Mouse (Mus musculus): ENCODE measurements around the gene Cox4i2. TPM values are rescaled to one million over a fixed set of nuclear protein-coding genes. Genes with fewer than 3 reads are reported as not detected.

Cox4i2 gene
- polyA plus RNA-seq, 1 experiment from 2014 or later, result 21.7 TPM

- Histone ChIP-seq H3K9ac (replicated peaks; ENCODE audit: low read depth, low read length) (no peak overlapping the region), H3K9me3 (ENCODE audit: control insufficient read depth, low read depth, low read length) (no peaks in the 10 kb centered on the region), H3K4me2 (replicated peaks; ENCODE audit: low read depth, low read length) (no peak overlapping the region), H3K36me3 (ENCODE audit: control insufficient read depth, insufficient read depth, low read length) (no peaks in the 10 kb centered on the region; the same call in 1 of the 2 replicates), H3K27me3 (ENCODE audit: control insufficient read depth, insufficient read depth, low read length) (no peaks in the 10 kb centered on the region), H3K4me3 (ENCODE audit: low read depth, low read length) (no peak overlapping the region), H3K27ac (ENCODE audit: low read length) (no peak overlapping the region), H3K4me1 (ENCODE audit: control insufficient read depth, insufficient read depth, low read length) (peaks cover 22% of the 10 kb centered on the region)
- ATAC-seq (ENCODE audit: insufficient number of reproducible peaks, insufficient read depth, low FRiP score, low read depth), result no peak
- WGBS, result 88% methylated on average over 5 of the region's 5 CpGs
These were observed 49.1 kb downstream of the Cox4i2 start for GRCm38 (mm10) chr2:152803081-152803480.

- ATAC-seq (ENCODE audit: insufficient number of reproducible peaks, insufficient read depth, low FRiP score, low read depth), result peak; percentile 85; the same call in 1 of the 2 replicates
- H3K9me3 ChIP-seq (ENCODE audit: control insufficient read depth, low read depth, low read length), result no peaks in the 10 kb centered on the region
- H3K9ac ChIP-seq (replicated peaks; ENCODE audit: low read depth, low read length), result no peak overlapping the region
- no peaks in the 10 kb centered on the region; the same call in none of the 2 replicates for H3K36me3 ChIP-seq (ENCODE audit: control insufficient read depth, insufficient read depth, low read length)
- 11% methylated on average over 6 of the region's 6 CpGs for WGBS
- no peak overlapping the region; the same call in 1 of the 2 replicates for H3K4me2 ChIP-seq (replicated peaks; ENCODE audit: low read depth, low read length)
- no peaks in the 10 kb centered on the region for H3K27me3 ChIP-seq (ENCODE audit: control insufficient read depth, insufficient read depth, low read length)
- H3K27ac ChIP-seq (ENCODE audit: low read length), result peak overlapping the region; percentile 17; the same call in 1 of the 2 replicates
- peaks cover 22% of the 10 kb centered on the region for H3K4me1 ChIP-seq (ENCODE audit: control insufficient read depth, insufficient read depth, low read length)
- H3K4me3 ChIP-seq (ENCODE audit: low read depth, low read length), result no peak overlapping the region
These were observed 50.6 kb downstream of the Cox4i2 start for GRCm38 (mm10) chr2:152804408-152805110.

GRCm38 (mm10) chr2:152805111-152805490 is 51.1 kb downstream of the Cox4i2 start:
- H3K9me3 ChIP-seq (ENCODE audit: control insufficient read depth, low read depth, low read length), result no peaks in the 10 kb centered on the region
- 46% methylated on average over 5 of the region's 5 CpGs for WGBS
- no peak overlapping the region; the same call in 1 of the 2 replicates for H3K4me2 ChIP-seq (replicated peaks; ENCODE audit: low read depth, low read length)
- no peak overlapping the region for H3K9ac ChIP-seq (replicated peaks; ENCODE audit: low read depth, low read length)
- H3K27ac ChIP-seq (ENCODE audit: low read length), result peak overlapping the region; percentile 17; the same call in 1 of the 2 replicates
- no peaks in the 10 kb centered on the region for H3K27me3 ChIP-seq (ENCODE audit: control insufficient read depth, insufficient read depth, low read length)
- no peaks in the 10 kb centered on the region; the same call in none of the 2 replicates for H3K36me3 ChIP-seq (ENCODE audit: control insufficient read depth, insufficient read depth, low read length)
- H3K4me1 ChIP-seq (ENCODE audit: control insufficient read depth, insufficient read depth, low read length), result peaks cover 24% of the 10 kb centered on the region
- H3K4me3 ChIP-seq (ENCODE audit: low read depth, low read length), result no peak overlapping the region
- ATAC-seq (ENCODE audit: insufficient number of reproducible peaks, insufficient read depth, low FRiP score, low read depth), result no peak

- no peaks in the 10 kb centered on the region for H3K9me3 ChIP-seq (ENCODE audit: control insufficient read depth, low read depth, low read length)
- no peak for ATAC-seq (ENCODE audit: insufficient number of reproducible peaks, insufficient read depth, low FRiP score, low read depth)
- H3K27me3 ChIP-seq (ENCODE audit: control insufficient read depth, insufficient read depth, low read length), result no peaks in the 10 kb centered on the region
- H3K9ac ChIP-seq (replicated peaks; ENCODE audit: low read depth, low read length), result no peak overlapping the region
- no peak overlapping the region for H3K27ac ChIP-seq (ENCODE audit: low read length)
- no peaks in the 10 kb centered on the region; the same call in none of the 2 replicates for H3K36me3 ChIP-seq (ENCODE audit: control insufficient read depth, insufficient read depth, low read length)
- H3K4me1 ChIP-seq (ENCODE audit: control insufficient read depth, insufficient read depth, low read length), result peaks cover 29% of the 10 kb centered on the region
- no peak overlapping the region for H3K4me3 ChIP-seq (ENCODE audit: low read depth, low read length)
- H3K4me2 ChIP-seq (replicated peaks; ENCODE audit: low read depth, low read length), result no peak overlapping the region
- WGBS, result 64% methylated on average over 2 of the region's 2 CpGs
These were observed 52.1 kb downstream of the Cox4i2 start for GRCm38 (mm10) chr2:152806037-152806436.

GRCm38 (mm10) chr2:152808178-152808577 is 54.2 kb downstream of the Cox4i2 start:
- 74% methylated on average over 3 of the region's 3 CpGs for WGBS
- peaks cover 42% of the 10 kb centered on the region for H3K4me1 ChIP-seq (ENCODE audit: control insufficient read depth, insufficient read depth, low read length)
- ATAC-seq (ENCODE audit: insufficient number of reproducible peaks, insufficient read depth, low FRiP score, low read depth), result no peak
- no peaks in the 10 kb centered on the region for H3K27me3 ChIP-seq (ENCODE audit: control insufficient read depth, insufficient read depth, low read length)
- no peak overlapping the region for H3K4me3 ChIP-seq (ENCODE audit: low read depth, low read length)
- H3K27ac ChIP-seq (ENCODE audit: low read length), result no peak overlapping the region
- H3K36me3 ChIP-seq (ENCODE audit: control insufficient read depth, insufficient read depth, low read length), result no peaks in the 10 kb centered on the region; the same call in none of the 2 replicates
- no peaks in the 10 kb centered on the region for H3K9me3 ChIP-seq (ENCODE audit: control insufficient read depth, low read depth, low read length)
- H3K9ac ChIP-seq (replicated peaks; ENCODE audit: low read depth, low read length), result no peak overlapping the region
- H3K4me2 ChIP-seq (replicated peaks; ENCODE audit: low read depth, low read length), result no peak overlapping the region

GRCm38 (mm10) chr2:152810158-152810941 is 56.4 kb downstream of the Cox4i2 start:
- H3K9ac ChIP-seq (replicated peaks; ENCODE audit: low read depth, low read length), result no peak overlapping the region
- H3K36me3 ChIP-seq (ENCODE audit: control insufficient read depth, insufficient read depth, low read length), result no peaks in the 10 kb centered on the region; the same call in none of the 2 replicates
- no peak overlapping the region for H3K4me3 ChIP-seq (ENCODE audit: low read depth, low read length)
- H3K27me3 ChIP-seq (ENCODE audit: control insufficient read depth, insufficient read depth, low read length), result no peaks in the 10 kb centered on the region
- H3K4me2 ChIP-seq (replicated peaks; ENCODE audit: low read depth, low read length), result no peak overlapping the region
- H3K4me1 ChIP-seq (ENCODE audit: control insufficient read depth, insufficient read depth, low read length), result peaks cover 30% of the 10 kb centered on the region; the same call in 1 of the 2 replicates
- ATAC-seq (ENCODE audit: insufficient number of reproducible peaks, insufficient read depth, low FRiP score, low read depth), result no peak
- 68% methylated on average over 5 of the region's 5 CpGs for WGBS
- no peak overlapping the region for H3K27ac ChIP-seq (ENCODE audit: low read length)
- H3K9me3 ChIP-seq (ENCODE audit: control insufficient read depth, low read depth, low read length), result no peaks in the 10 kb centered on the region

- no peaks in the 10 kb centered on the region; the same call in 1 of the 2 replicates for H3K36me3 ChIP-seq (ENCODE audit: control insufficient read depth, insufficient read depth, low read length)
- peaks cover 27% of the 10 kb centered on the region; the same call in 1 of the 2 replicates for H3K4me1 ChIP-seq (ENCODE audit: control insufficient read depth, insufficient read depth, low read length)
- peak overlapping the region; percentile 48; the same call in 1 of the 2 replicates for H3K27ac ChIP-seq (ENCODE audit: low read length)
- H3K4me3 ChIP-seq (ENCODE audit: low read depth, low read length), result no peak overlapping the region
- H3K4me2 ChIP-seq (replicated peaks; ENCODE audit: low read depth, low read length), result no peak overlapping the region
- H3K9me3 ChIP-seq (ENCODE audit: control insufficient read depth, low read depth, low read length), result no peaks in the 10 kb centered on the region
- no peaks in the 10 kb centered on the region for H3K27me3 ChIP-seq (ENCODE audit: control insufficient read depth, insufficient read depth, low read length)
- WGBS, result 31% methylated on average over 3 of the region's 3 CpGs
- H3K9ac ChIP-seq (replicated peaks; ENCODE audit: low read depth, low read length), result no peak overlapping the region
- ATAC-seq (ENCODE audit: insufficient number of reproducible peaks, insufficient read depth, low FRiP score, low read depth), result peak; percentile 70; the same call in 1 of the 2 replicates
These were observed 57.6 kb downstream of the Cox4i2 start for GRCm38 (mm10) chr2:152811336-152812165.

- no peaks in the 10 kb centered on the region for H3K27me3 ChIP-seq (ENCODE audit: control insufficient read depth, insufficient read depth, low read length)
- H3K27ac ChIP-seq (ENCODE audit: low read length), result no peak overlapping the region
- H3K4me1 ChIP-seq (ENCODE audit: control insufficient read depth, insufficient read depth, low read length), result peaks cover 43% of the 10 kb centered on the region
- no peaks in the 10 kb centered on the region; the same call in 1 of the 2 replicates for H3K36me3 ChIP-seq (ENCODE audit: control insufficient read depth, insufficient read depth, low read length)
- no peak overlapping the region for H3K4me3 ChIP-seq (ENCODE audit: low read depth, low read length)
- WGBS, result 86% methylated on average over 1 of the region's 1 CpGs
- no peaks in the 10 kb centered on the region for H3K9me3 ChIP-seq (ENCODE audit: control insufficient read depth, low read depth, low read length)
- H3K9ac ChIP-seq (replicated peaks; ENCODE audit: low read depth, low read length), result no peak overlapping the region
- no peak for ATAC-seq (ENCODE audit: insufficient number of reproducible peaks, insufficient read depth, low FRiP score, low read depth)
- no peak overlapping the region for H3K4me2 ChIP-seq (replicated peaks; ENCODE audit: low read depth, low read length)
These were observed 59.3 kb downstream of the Cox4i2 start for GRCm38 (mm10) chr2:152813232-152813631.
